Mouse (Mus musculus): Measurements from ENCODE around the gene Yif1a. TPM values are rescaled to one million over a fixed set of nuclear protein-coding genes. Genes with fewer than 3 reads are reported as not detected.
A peak's percentile ranks its signal among the peaks of the same experiment; 100 is the strongest.

Yif1a gene
- polyA plus RNA-seq, 1 experiment from 2014 or later = 80.6 TPM

DNA sequence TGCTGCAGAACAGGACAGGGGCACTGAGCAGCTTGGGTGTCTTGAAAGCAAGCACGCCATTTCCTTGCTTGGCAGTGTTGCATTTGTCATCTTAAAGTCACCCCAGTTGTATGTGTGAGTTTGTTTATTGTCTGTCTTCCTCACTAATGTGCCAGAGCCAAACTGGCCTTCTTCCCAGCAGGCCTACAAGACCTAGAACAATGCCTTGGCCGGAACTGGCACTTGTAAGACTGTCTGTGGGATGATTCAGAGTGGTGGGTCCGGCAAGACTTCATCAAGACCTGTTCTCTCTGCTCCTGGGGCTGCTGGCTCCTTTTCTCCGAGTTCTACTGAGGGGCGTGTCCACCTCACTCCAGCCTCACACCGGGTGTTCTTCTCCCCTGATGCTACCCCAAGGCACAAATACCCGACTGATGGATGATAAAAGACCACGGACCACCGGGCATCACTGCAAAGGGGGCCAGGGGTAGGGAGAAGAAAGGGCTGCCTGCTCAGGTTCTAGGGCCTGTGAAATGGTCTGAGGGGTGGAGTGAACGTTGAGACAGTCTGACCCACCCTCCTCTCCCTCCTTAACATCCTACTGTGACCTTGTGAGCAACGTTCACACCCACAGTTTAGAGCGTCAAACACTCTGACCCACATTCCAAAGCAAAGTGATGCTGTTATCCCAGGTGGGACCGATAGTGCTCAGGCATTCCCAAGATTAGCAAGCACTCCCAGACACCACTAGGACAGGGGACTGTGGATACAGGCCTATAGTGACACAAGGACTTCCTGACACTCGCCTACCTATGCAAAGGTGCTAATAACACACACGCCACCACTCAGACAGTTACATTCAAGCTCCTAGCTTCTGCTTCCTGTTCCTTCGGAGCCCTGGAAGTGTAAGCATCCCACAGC, 30.2 kb upstream of the Yif1a start:
- WGBS = 25% methylated on average over 16 of the region's 16 CpGs
- Histone ChIP-seq H3K36me3 (ENCODE audit: control insufficient read depth, insufficient read depth, low read length) (no peaks in the 10 kb centered on the region), H3K9me3 (ENCODE audit: control insufficient read depth, low read length) (no peaks in the 10 kb centered on the region), H3K4me1 (ENCODE audit: control insufficient read depth, insufficient read depth, low read length) (peaks cover 8% of the 10 kb centered on the region; the same call in 1 of the 2 replicates), H3K4me2 (no peak overlapping the region), H3K27ac (ENCODE audit: low read depth, low read length) (no peak overlapping the region), H3K27me3 (ENCODE audit: control insufficient read depth, insufficient read depth, low read length) (peaks cover 8% of the 10 kb centered on the region), H3K4me3 (ENCODE audit: low read depth, low read length) (no peak overlapping the region), H3K9ac (ENCODE audit: low read length) (no peak overlapping the region)
- no peak for DNase-seq (ENCODE audit: low spot score, missing footprints)
- no peak for ATAC-seq (ENCODE audit: low FRiP score)

DNA sequence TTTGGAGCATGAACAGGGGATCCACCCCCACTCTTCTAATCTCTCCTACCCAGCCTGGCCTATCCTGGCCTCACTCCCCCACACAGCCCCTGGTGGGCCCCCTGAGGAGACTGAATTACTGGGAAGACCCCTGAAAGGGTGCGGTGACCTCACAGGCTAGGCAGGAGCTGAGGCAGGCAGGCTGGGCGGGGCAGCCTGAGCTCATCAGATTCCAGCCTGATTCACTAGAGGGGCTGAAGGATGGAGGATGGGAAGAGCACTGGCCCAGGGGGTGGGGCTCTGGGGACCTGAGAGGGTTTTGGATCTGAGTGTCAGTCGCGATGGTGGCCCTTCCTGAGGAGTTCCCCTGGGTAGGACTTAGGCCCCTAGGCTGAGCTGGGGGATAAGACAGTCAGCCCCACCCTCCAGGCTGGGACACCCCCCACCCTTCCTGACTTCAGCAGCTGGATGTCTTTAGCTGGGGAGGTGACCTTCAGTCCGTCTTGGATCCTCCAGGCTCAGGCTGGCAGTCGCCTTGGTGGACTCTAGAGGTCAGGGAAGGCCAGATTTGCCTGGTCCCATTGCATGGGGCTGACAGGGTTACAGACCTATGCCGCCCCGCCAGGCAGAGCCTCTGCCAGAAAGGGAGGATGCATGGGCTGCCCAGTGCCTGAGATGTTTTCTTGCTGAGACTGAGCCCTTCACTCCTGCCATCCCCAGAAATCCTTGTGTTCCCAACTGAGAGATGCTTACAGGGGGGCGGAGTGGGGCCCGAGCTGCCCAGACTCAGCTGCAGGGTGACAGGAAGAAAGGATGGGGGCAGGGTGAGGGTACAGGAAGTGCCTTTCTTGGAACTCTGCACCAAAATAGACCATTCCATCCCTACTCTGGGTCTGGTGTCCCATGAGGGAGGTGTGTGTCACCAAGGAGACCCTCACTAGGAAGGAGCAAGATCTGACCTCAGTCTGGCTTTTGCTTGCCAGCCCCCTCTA, 29.3 kb upstream of the Yif1a start:
- Histone ChIP-seq H3K9me3 (ENCODE audit: control insufficient read depth, low read length) (no peaks in the 10 kb centered on the region), H3K27me3 (ENCODE audit: control insufficient read depth, insufficient read depth, low read length) (no peaks in the 10 kb centered on the region), H3K9ac (ENCODE audit: low read length) (no peak overlapping the region), H3K36me3 (ENCODE audit: control insufficient read depth, insufficient read depth, low read length) (no peaks in the 10 kb centered on the region), H3K27ac (ENCODE audit: low read depth, low read length) (no peak overlapping the region), H3K4me2 (no peak overlapping the region), H3K4me1 (ENCODE audit: control insufficient read depth, insufficient read depth, low read length) (peaks cover 8% of the 10 kb centered on the region; the same call in 1 of the 2 replicates), H3K4me3 (ENCODE audit: low read depth, low read length) (no peak overlapping the region)
- ATAC-seq (ENCODE audit: low FRiP score) (peak; percentile 47; the same call in 1 of the 2 replicates), DNase-seq (ENCODE audit: low spot score, missing footprints) (no peak)
- 13% methylated on average over 10 of the region's 10 CpGs for WGBS

DNA sequence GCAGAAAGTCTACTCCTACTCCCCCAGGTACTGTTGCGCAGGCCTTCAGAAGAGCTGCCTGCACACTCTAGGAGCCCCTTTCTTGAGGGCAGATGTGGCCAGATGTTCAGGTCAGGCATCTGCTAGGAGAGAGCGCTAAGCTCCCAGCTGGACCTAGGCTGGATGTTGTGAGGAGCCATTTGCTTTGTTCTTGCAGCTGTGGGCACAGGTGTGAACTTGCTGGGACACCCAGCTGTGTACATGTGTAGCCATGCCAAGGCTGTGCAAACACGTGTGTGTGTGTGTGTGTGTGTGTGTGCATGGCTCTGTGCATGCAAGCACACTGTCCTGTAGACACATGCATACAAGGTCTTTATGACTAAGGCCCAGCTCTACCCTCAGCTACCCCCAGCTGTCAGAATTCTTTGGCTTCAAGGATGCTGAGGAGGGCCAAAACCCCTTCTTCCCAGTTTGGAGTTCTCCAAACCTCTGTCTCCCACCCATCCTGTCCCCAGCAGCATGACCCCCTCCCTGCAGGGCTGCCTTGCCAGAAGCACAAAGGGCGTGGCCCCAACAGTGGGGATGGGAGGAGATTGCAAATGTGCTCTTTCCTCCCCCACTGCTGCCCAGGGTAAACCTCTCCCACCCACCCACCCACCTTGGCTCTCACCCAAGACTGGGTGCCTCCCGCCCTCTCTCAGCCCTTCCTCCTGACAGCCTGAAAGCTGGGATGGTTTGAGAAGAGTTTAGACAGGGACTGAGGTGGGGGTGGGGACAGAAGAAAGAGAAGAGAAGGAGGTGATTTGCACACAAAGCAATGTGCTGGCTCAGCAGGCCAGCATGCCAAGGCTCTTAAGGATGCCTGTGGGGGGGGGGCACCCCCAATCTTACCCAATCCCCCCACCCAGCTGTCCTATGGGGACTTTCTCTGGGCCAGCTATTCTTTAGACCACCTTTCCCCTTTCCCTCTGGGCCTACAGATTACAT, 27.7 kb upstream of the Yif1a start:
- no peak overlapping the region for H3K9ac ChIP-seq (ENCODE audit: low read length)
- ATAC-seq (ENCODE audit: low FRiP score) (no peak), DNase-seq (ENCODE audit: low spot score, missing footprints) (no peak)
- H3K9me3 ChIP-seq (ENCODE audit: control insufficient read depth, low read length) = no peaks in the 10 kb centered on the region
- H3K4me3 ChIP-seq (ENCODE audit: low read depth, low read length) = no peak overlapping the region
- 41% methylated on average over 5 of the region's 5 CpGs for WGBS
- H3K4me1 ChIP-seq (ENCODE audit: control insufficient read depth, insufficient read depth, low read length) = peaks cover 8% of the 10 kb centered on the region; the same call in 1 of the 2 replicates
- H3K27ac ChIP-seq (ENCODE audit: low read depth, low read length) = no peak overlapping the region
- no peaks in the 10 kb centered on the region for H3K36me3 ChIP-seq (ENCODE audit: control insufficient read depth, insufficient read depth, low read length)
- no peaks in the 10 kb centered on the region for H3K27me3 ChIP-seq (ENCODE audit: control insufficient read depth, insufficient read depth, low read length)
- H3K4me2 ChIP-seq = no peak overlapping the region

DNA sequence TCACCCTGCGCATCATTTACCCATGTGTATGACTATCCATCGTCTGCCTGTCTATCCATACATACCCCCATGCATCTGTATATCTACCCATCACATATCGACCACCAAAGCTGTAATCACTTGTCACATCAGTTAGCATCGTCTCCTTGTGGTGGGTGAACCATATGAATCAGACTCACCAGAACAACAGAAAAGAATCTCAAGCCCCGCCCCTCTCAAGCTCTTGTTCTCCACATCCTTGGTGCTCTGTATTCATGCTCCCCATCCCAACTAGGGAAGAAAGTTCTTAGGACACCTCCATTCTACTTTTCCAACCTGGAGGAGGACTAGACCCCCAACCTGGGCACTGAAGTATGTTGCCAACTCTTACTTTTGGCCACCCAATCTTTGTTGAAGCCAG, 26.3 kb upstream of the Yif1a start:
- Histone ChIP-seq H3K27me3 (ENCODE audit: control insufficient read depth, insufficient read depth, low read length) (0 out of 2 replicates have a peak, but pooled peaks cover 2% of the 10 kb centered on the region), H3K27ac (ENCODE audit: low read depth, low read length) (no peak overlapping the region), H3K4me1 (ENCODE audit: control insufficient read depth, insufficient read depth, low read length) (peaks cover 8% of the 10 kb centered on the region; the same call in 1 of the 2 replicates), H3K9ac (ENCODE audit: low read length) (no peak overlapping the region), H3K36me3 (ENCODE audit: control insufficient read depth, insufficient read depth, low read length) (no peaks in the 10 kb centered on the region), H3K9me3 (ENCODE audit: control insufficient read depth, low read length) (no peaks in the 10 kb centered on the region), H3K4me2 (no peak overlapping the region), H3K4me3 (ENCODE audit: low read depth, low read length) (no peak overlapping the region)
- 91% methylated on average over 5 of the region's 5 CpGs for WGBS
- ATAC-seq (ENCODE audit: low FRiP score) (no peak), DNase-seq (ENCODE audit: low spot score, missing footprints) (no peak)

DNA sequence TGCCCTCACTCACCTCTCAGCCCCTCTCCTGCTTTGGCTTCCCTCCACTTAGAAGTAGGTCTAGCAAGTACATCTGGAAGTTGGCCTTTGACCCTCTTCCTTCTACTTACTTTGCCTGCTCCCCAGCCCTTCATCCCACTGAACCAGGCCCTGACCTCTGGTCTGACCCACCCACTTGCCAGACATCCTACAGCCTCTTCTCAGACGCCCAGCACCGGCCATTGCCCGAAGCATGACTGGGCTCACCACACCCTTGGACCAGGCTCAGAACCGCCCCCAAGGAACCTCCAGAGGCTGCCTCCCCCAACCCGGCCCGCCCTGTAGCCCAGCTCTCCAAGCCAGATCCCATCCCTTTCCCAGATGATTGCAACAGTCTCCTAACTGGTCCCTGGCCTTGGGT, 25.9 kb upstream of the Yif1a start:
- H3K36me3 ChIP-seq (ENCODE audit: control insufficient read depth, insufficient read depth, low read length) = no peaks in the 10 kb centered on the region
- WGBS = 84% methylated on average over 6 of the region's 6 CpGs
- no peak overlapping the region for H3K27ac ChIP-seq (ENCODE audit: low read depth, low read length)
- ATAC-seq (ENCODE audit: low FRiP score) = no peak
- H3K9ac ChIP-seq (ENCODE audit: low read length) = no peak overlapping the region
- peaks cover 8% of the 10 kb centered on the region for H3K4me1 ChIP-seq (ENCODE audit: control insufficient read depth, insufficient read depth, low read length)
- no peak overlapping the region for H3K4me3 ChIP-seq (ENCODE audit: low read depth, low read length)
- H3K27me3 ChIP-seq (ENCODE audit: control insufficient read depth, insufficient read depth, low read length) = peaks cover 5% of the 10 kb centered on the region; the same call in 1 of the 2 replicates
- no peak overlapping the region for H3K4me2 ChIP-seq
- no peaks in the 10 kb centered on the region for H3K9me3 ChIP-seq (ENCODE audit: control insufficient read depth, low read length)
- no peak for DNase-seq (ENCODE audit: low spot score, missing footprints)

DNA sequence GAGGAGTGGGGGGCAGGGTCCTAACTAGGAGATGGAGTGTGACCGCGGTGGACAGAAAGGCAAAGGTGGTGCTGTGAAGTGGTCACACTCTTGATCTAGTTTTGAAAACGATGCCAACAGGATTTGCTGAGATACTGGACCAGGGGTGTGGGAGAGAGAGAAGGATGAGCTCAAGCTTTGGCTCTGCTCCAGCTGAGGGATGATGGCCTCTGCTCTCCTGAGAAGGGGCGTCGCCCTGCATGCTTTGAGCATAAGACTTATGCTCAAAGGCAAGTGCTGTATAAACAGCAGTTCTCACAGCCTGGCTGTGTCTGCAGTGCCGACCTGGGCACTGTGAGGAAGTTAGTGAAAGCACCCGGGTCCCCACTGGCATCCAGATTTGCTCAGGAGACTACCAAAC, 23.2 kb upstream of the Yif1a start:
- ATAC-seq (ENCODE audit: low FRiP score) = no peak
- Histone ChIP-seq H3K9me3 (ENCODE audit: control insufficient read depth, low read length) (no peaks in the 10 kb centered on the region), H3K36me3 (ENCODE audit: control insufficient read depth, insufficient read depth, low read length) (no peaks in the 10 kb centered on the region), H3K4me1 (ENCODE audit: control insufficient read depth, insufficient read depth, low read length) (peaks cover 10% of the 10 kb centered on the region), H3K27ac (ENCODE audit: low read depth, low read length) (no peak overlapping the region), H3K4me2 (no peak overlapping the region), H3K9ac (ENCODE audit: low read length) (no peak overlapping the region), H3K4me3 (ENCODE audit: low read depth, low read length) (no peak overlapping the region), H3K27me3 (ENCODE audit: control insufficient read depth, insufficient read depth, low read length) (peaks cover 31% of the 10 kb centered on the region)
- 75% methylated on average over 7 of the region's 7 CpGs for WGBS
- DNase-seq (ENCODE audit: low spot score, missing footprints) = no peak

DNA sequence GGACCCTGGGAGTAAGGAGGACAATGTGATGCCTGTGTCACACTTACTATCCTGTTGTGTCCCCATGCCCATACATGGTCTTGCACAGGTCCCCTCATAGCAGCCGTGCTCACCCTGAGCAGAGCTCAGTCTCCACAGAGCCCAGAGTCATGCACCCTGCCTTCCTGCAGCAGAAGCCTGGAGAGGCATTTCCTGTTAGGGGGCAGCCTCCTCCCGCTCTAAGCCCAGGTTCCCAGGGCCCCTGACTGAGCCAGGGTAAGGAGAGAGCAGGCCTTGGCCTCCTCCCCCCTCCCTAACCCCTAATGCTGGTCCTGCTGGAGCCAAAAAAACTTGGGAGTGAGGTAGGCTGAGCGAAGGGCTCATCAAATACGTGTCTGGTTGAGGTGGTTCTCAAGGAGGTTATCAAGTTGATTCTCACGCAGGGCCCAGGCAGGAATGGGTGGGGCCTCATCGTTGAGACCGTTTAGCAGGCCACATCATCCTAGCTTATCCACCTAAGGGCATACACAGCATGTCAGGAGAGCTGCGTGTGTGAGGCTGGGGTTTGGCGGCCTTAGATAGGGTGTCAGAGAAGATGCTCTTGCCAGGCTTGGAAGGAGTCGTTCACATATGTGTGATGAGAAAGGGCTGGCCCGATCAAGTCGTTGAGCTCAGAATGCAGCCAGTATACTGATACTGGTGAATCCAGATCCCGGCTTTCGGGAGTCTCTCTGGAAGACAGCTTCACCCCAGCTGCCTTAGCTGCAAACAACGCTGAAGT, 21.1 kb upstream of the Yif1a start:
- DNase-seq (ENCODE audit: low spot score, missing footprints) = peak; percentile 92
- H3K4me1 ChIP-seq (ENCODE audit: control insufficient read depth, insufficient read depth, low read length) = peaks cover 20% of the 10 kb centered on the region

More for the DNA sequence above, 21.1 kb upstream of the Yif1a start:
- H3K9me3 ChIP-seq (ENCODE audit: control insufficient read depth, low read length) = no peaks in the 10 kb centered on the region
- WGBS = 8% methylated on average over 15 of the region's 15 CpGs
- no peak for ATAC-seq (ENCODE audit: low FRiP score)
- H3K4me3 ChIP-seq (ENCODE audit: low read depth, low read length) = peak overlapping the region; percentile 33
- peaks cover 39% of the 10 kb centered on the region for H3K27me3 ChIP-seq (ENCODE audit: control insufficient read depth, insufficient read depth, low read length)
- H3K4me2 ChIP-seq = peak overlapping the region; percentile 78
- H3K27ac ChIP-seq (ENCODE audit: low read depth, low read length) = no peak overlapping the region
- no peaks in the 10 kb centered on the region for H3K36me3 ChIP-seq (ENCODE audit: control insufficient read depth, insufficient read depth, low read length)
- H3K9ac ChIP-seq (ENCODE audit: low read length) = peak overlapping the region; percentile 56; the same call in 1 of the 2 replicates
